Mouse (Mus musculus) hindbrain, postnatal 0 days (tissue): ENCODE measurements at regions not wholly inside any gene's neighbourhood (a gene's known extent, or its start where the extent isn't known, plus 50 kb on each side); places are given as distances from the start of the nearest gene placed in this dataset.

ENCODE experiments used
- ATAC-seq: fragments of 200-750 bp; cut with Nextera tagmentation; 2 replicates; pipeline ENCODE4 v1.8.0; 2017; ENCODE audit warnings: mild to moderate bottlenecking, moderate TSS enrichment, moderate library complexity
- DNase-seq: peaks from one replicate; pipeline ENCODE4 v3.0.0-alpha.2; 2015; ENCODE audit warnings: low spot score
- H3K27ac ChIP-seq: fragments of 300-500 bp; sonication (generic); 2 replicates; pipeline ENCODE4 v1.5.1; 2014; ENCODE audit warnings: mild to moderate bottlenecking
- H3K27me3 ChIP-seq: fragments of 300-500 bp; sonication (generic); 2 replicates; pipeline ENCODE4 v1.6.1; 2014; ENCODE audit warnings: low read length, mixed read lengths; ENCODE audit not compliant: insufficient read depth
- H3K36me3 ChIP-seq: fragments of 300-500 bp; sonication (generic); 2 replicates; pipeline ENCODE4 v1.6.1; 2014; ENCODE audit warnings: low read length, mixed read lengths; ENCODE audit not compliant: insufficient read depth
- H3K4me1 ChIP-seq: fragments of 300-500 bp; sonication (generic); 2 replicates; pipeline ENCODE4 v1.6.1; 2014; ENCODE audit warnings: antibody characterized with exemption, low read length, mixed read lengths; ENCODE audit not compliant: insufficient read depth
- H3K4me2 ChIP-seq: fragments of 300-500 bp; sonication (generic); 2 replicates; pipeline ENCODE4 v1.6.1; 2014; ENCODE audit warnings: low read depth, mild to moderate bottlenecking, low read length, moderate library complexity, mixed read lengths
- H3K4me3 ChIP-seq: fragments of 300-500 bp; sonication (generic); 2 replicates; pipeline ENCODE4 v1.5.1; 2014; ENCODE audit warnings: low read length
- H3K9ac ChIP-seq: fragments of 300-500 bp; sonication (generic); replicated peaks from 2 replicates; pipeline ENCODE4 v1.6.1; 2014; ENCODE audit warnings: mild to moderate bottlenecking, low read length, moderate library complexity, mixed read lengths
- H3K9me3 ChIP-seq: fragments of 300-500 bp; sonication (generic); 2 replicates; pipeline ENCODE4 v1.6.1; 2016; ENCODE audit warnings: low read length, mixed read lengths
- CTCF ChIP-seq: IDR thresholded peaks from 2 replicates; pipeline ENCODE4 v1.5.1; 2016; ENCODE audit warnings: antibody characterized with exemption, control low read depth, low read depth
- WGBS: fragments of 180-500 bp; shearing (Covaris S2); extraction: QIAGEN DNeasy Blood & Tissue Kit; methylation state at CpG from one replicate; pipeline ENCODE4 v1.1.7; 2014; 5-methylcytosine and 5-hydroxymethylcytosine counted together

DNA sequence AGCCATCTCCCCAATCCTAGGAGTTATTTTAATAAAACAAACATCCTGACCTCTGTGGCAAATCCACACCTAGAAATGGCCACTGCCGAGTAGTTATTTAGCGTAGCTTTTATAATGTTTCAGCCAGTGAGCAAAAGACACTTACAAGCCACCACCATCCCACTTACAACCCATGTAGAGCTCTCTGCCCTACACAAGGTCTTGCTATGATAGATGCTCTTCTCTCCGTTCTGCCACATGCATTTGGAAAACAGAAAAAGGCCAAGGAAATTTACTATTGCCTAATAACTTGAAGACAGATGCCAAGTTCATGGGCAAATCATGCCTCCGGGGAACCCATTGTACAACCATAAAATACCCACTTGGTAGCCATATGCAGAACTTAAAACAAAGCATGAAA lies 296.5 kb downstream of the Maf start:
- ATAC-seq (no peak), DNase-seq (no peak)
- Histone ChIP-seq H3K36me3 (no peaks in the 10 kb centered on the region), H3K9me3 (no peaks in the 10 kb centered on the region), H3K27ac (no peak overlapping the region), H3K4me1 (peaks cover 4% of the 10 kb centered on the region; the same call in 1 of the 2 replicates), H3K27me3 (no peaks in the 10 kb centered on the region), H3K9ac (no peak overlapping the region), H3K4me3 (no peak overlapping the region), H3K4me2 (no peak overlapping the region)
- TF ChIP-seq CTCF: no peak
- WGBS: 95% methylated on average over 4 of the region's 4 CpGs

DNA sequence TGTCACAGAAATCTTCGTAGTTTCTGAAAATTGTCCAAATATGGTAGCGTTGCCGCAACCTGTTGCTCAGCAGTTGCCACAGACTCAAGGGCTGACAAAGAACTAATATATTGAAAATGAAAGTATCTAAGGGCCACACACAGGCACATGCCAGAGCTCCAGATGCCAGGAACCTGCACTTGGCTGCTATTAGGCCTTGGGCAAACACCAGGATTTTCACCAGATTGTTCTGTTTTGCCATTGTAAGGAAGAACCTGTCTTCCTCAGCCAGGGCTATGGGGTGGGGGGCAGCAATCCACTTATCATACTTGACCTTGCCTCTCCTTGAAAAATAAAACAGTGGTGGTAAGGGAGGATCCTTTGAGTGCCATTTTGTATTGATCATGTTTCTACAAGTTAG lies 297.4 kb downstream of the Maf start:
- Histone ChIP-seq H3K36me3 (no peaks in the 10 kb centered on the region), H3K9me3 (no peaks in the 10 kb centered on the region), H3K4me3 (no peak overlapping the region), H3K27ac (no peak overlapping the region), H3K4me2 (no peak overlapping the region), H3K9ac (no peak overlapping the region), H3K4me1 (peaks cover 4% of the 10 kb centered on the region; the same call in 1 of the 2 replicates), H3K27me3 (no peaks in the 10 kb centered on the region)
- TF ChIP-seq CTCF: no peak
- WGBS: 92% methylated on average over 3 of the region's 3 CpGs
- ATAC-seq: no peak
- no peak for DNase-seq

DNA sequence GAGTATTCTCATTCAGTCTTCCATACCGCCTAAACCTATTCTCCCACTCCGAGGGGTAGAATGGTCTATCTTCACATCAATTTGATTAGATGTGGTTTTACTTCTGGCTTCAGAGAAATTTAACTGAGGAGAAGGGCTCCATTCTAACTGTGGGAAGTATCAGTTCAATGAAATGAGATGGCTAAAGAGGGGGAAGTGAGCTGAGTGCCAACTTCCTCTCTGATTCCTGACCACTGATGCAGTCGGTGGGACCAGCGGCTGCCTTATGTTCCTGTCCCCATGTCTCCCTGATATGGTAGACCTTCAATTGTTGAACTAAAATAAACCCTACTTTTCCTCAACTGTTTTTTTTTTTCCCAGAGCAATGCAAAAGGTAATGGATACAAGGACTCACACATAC lies 300.1 kb downstream of the Maf start:
- WGBS: 91% methylated on average over 4 of the region's 4 CpGs
- no peak overlapping the region for H3K27ac ChIP-seq
- no peak overlapping the region for H3K4me2 ChIP-seq
- no peak for TF ChIP-seq CTCF
- H3K4me3 ChIP-seq: no peak overlapping the region
- H3K9me3 ChIP-seq: no peaks in the 10 kb centered on the region
- no peaks in the 10 kb centered on the region for H3K4me1 ChIP-seq
- H3K27me3 ChIP-seq: no peaks in the 10 kb centered on the region
- DNase-seq (no peak), ATAC-seq (no peak)
- H3K9ac ChIP-seq: no peak overlapping the region
- H3K36me3 ChIP-seq: no peaks in the 10 kb centered on the region

DNA sequence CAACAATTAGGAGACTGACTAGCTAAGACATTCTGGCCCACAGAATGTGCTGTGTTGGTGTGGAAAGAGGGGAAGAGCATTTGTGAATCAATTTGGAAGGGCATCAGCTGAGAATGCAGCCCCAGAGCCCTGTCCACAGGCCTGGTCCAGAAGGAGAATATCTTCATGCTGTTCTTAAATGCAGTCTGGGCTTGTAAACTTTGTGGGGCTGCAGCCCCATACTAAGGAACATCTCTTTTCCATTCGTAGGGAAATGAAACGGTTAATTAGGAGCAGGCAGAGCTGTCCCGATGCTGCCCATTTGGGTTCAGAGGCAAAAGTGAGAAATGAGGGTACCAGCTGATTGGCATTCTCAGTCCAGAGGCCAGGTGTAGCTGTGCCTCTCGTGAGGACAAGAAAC lies 304.0 kb downstream of the Maf start:
- TF ChIP-seq CTCF: no peak
- ATAC-seq (no peak), DNase-seq (no peak)
- WGBS: 66% methylated on average over 4 of the region's 4 CpGs
- H3K4me3 ChIP-seq: no peak overlapping the region
- no peak overlapping the region for H3K4me2 ChIP-seq
- H3K4me1 ChIP-seq: no peaks in the 10 kb centered on the region
- H3K36me3 ChIP-seq: no peaks in the 10 kb centered on the region
- no peak overlapping the region for H3K9ac ChIP-seq
- no peaks in the 10 kb centered on the region for H3K9me3 ChIP-seq
- H3K27ac ChIP-seq: no peak overlapping the region
- H3K27me3 ChIP-seq: no peaks in the 10 kb centered on the region

DNA sequence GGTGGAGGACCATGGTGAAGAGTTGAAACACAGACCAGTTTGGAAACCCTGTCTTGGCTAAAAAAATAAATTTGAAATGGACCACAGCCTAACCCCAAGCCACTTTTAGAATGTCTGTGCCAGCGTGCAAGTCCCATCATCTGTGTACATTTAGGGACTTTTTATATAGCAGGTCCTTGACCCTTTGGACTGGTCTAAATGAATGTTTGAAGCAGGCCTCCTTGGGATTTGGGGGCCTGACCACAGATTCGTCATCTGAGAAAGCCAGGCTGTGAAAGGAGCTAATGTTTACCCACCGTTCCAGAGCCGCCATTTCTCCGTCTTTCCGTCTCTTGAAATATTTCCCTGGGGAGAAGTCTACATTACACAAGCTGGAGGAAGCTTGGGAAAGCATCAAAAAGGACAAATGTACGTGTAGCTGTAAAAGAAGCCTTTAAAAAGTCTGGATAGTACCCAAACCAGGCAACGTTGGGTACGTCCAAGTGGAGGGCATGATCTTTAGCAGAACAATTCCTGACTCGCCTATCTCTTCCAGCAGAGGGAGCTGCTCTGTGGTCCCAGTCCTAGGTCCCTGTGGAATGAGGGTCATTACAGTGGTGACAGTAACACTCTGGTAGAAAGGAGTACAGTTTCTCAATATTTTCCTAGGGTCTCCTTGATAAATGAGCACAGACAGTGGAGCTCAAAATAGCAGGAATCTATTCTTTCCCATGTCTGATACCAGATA lies 305.0 kb downstream of the Maf start:
- no peak for ATAC-seq
- Histone ChIP-seq H3K27ac (no peak overlapping the region), H3K9me3 (no peaks in the 10 kb centered on the region), H3K27me3 (no peaks in the 10 kb centered on the region), H3K4me3 (no peak overlapping the region), H3K36me3 (no peaks in the 10 kb centered on the region), H3K4me1 (no peaks in the 10 kb centered on the region), H3K4me2 (no peak overlapping the region), H3K9ac (no peak overlapping the region)
- 63% methylated on average over 10 of the region's 10 CpGs for WGBS
- peak; percentile 57 for TF ChIP-seq CTCF
- DNase-seq: peak; percentile 27
